Mouse (Mus musculus) stomach, postnatal 0 days (tissue): Measurements from ENCODE around the gene Lmo7. TPM values are rescaled to one million over a fixed set of nuclear protein-coding genes. Genes with fewer than 3 reads are reported as not detected.
A peak's percentile ranks its signal among the peaks of the same experiment; 100 is the strongest.

Experiments
- ATAC-seq: fragments of 200-750 bp; cut with Nextera tagmentation; 2 replicates; pipeline ENCODE4 v1.8.0; 2017; ENCODE audit not compliant: low FRiP score, low TSS enrichment
- DNase-seq: peaks from one replicate; pipeline ENCODE4 v3.0.0-alpha.2; 2016; ENCODE audit warnings: low spot score
- H3K27ac ChIP-seq: fragments of 300-500 bp; sonication (generic); replicated peaks from 2 replicates; pipeline ENCODE4 v1.5.1; 2014; ENCODE audit warnings: mild to moderate bottlenecking, control low read depth
- H3K27me3 ChIP-seq: fragments of 300-500 bp; sonication (generic); 2 replicates; pipeline ENCODE4 v1.6.1; 2014; ENCODE audit warnings: low read length; ENCODE audit not compliant: control insufficient read depth, insufficient read depth
- H3K36me3 ChIP-seq: fragments of 300-500 bp; sonication (generic); 2 replicates; pipeline ENCODE4 v1.6.1; 2014; ENCODE audit warnings: low read length, mixed read lengths; ENCODE audit not compliant: control insufficient read depth, insufficient read depth
- H3K4me1 ChIP-seq: fragments of 300-500 bp; sonication (generic); replicated peaks from 2 replicates; pipeline ENCODE4 v1.6.1; 2014; ENCODE audit warnings: antibody characterized with exemption; ENCODE audit not compliant: control insufficient read depth, insufficient read depth
- H3K4me2 ChIP-seq: fragments of 300-500 bp; sonication (generic); replicated peaks from 2 replicates; pipeline ENCODE4 v1.6.1; 2014; ENCODE audit warnings: low read depth, mild to moderate bottlenecking, control low read depth, moderate library complexity
- H3K4me3 ChIP-seq: fragments of 300-500 bp; sonication (generic); 2 replicates; pipeline ENCODE4 v1.5.1; 2014; ENCODE audit warnings: low read depth, low read length, control low read depth
- H3K9ac ChIP-seq: fragments of 300-500 bp; sonication (generic); 2 replicates; pipeline ENCODE4 v1.6.1; 2014; ENCODE audit warnings: mild to moderate bottlenecking, low read length, control low read depth, mixed read lengths
- H3K9me3 ChIP-seq: fragments of 300-500 bp; sonication (generic); 2 replicates; pipeline ENCODE4 v1.6.1; 2016; ENCODE audit warnings: low read length; ENCODE audit not compliant: control insufficient read depth
- CTCF ChIP-seq: IDR thresholded peaks from 2 replicates; pipeline ENCODE4 v1.5.1; 2016; ENCODE audit warnings: antibody characterized with exemption, low read depth, mild to moderate bottlenecking, moderate library complexity
- EP300 ChIP-seq: optimal IDR thresholded peaks from 2 replicates; pipeline ENCODE3; 2016; ENCODE audit warnings: antibody characterized with exemption
- WGBS: fragments of 180-500 bp; shearing (Covaris S2); extraction: QIAGEN DNeasy Blood & Tissue Kit; methylation state at CpG from one replicate; pipeline ENCODE4 v1.1.7; 2014; 5-methylcytosine and 5-hydroxymethylcytosine counted together
- polyA plus RNA-seq: library from polyadenylated mRNA; unstranded; fragments of >200 nt; fragmentation: Nextera tagmentation; extraction: Ambion mirVana; gene quantifications from 2 replicates; pipeline ENCODE4 v1.2.1, GENCODE M21; 2015

The Lmo7 gene
- polyA plus RNA-seq: 20.4 and 22.9 TPM in 2 replicates

DNA sequence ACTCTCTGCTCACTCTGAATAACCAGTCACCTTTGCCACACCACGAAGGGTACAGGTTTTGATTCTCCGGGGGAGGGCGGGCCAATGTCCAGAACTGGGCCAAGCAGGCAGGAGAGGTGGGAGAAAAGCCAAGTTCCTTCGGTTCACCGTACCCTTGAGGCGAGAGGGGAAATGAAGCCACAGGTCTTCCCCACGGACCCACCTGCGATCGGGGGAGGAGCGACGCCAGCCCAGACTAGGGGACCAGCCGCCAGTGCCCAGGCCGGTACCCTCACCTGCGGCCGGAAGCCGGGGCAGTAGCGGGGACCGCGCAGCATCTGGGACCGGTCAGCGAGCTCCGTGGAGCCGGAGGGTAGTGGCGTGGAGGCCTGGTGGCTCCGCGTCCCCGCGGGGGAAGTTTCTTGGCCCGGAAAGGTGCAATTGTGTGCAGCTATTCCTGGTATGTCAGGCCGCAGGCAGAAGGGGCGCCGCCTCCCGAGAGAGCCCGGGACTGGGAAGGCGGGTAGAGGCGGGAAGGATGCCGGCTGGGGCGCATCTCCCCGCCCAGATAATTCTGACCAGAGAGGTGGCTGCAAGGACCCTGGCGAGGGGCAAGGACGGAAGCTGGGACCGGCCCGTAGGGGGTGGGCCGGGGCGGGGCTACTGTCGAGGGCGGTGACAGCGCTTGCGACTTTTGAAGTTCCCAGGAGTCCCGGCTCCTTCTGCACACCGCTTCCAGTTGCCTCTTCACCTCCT, at the start of gene Lmo7, which contains the start of gene Gm9922:
Gene Lmo7, plus strand, starts transcription at position 721 of the 735 bp plus-strand sequence.
Gene Gm9922, minus strand, starts transcription at position 578 of the 735 bp plus-strand sequence.
- TF ChIP-seq CTCF: peak; percentile 28; the same call in 1 of the 2 replicates
- TF ChIP-seq EP300: no peak
- WGBS: under 1% methylated on average over 50 of the region's 51 CpGs
- Histone ChIP-seq H3K27me3 (no peaks in the 10 kb centered on the region), H3K4me2 (peak within 1 kb of the TSS; percentile 98), H3K9ac (peak within 1 kb of the TSS; percentile 75), H3K36me3 (no peaks in the 10 kb centered on the region), H3K4me1 (no peaks in the 10 kb centered on the region), H3K4me3 (peak within 1 kb of the TSS; percentile 66), H3K27ac (no peak within 1 kb of the TSS; the same call in 1 of the 2 replicates), H3K9me3 (no peaks in the 10 kb centered on the region)
- ATAC-seq (peak; percentile 85), DNase-seq (peak; percentile 66)

DNA sequence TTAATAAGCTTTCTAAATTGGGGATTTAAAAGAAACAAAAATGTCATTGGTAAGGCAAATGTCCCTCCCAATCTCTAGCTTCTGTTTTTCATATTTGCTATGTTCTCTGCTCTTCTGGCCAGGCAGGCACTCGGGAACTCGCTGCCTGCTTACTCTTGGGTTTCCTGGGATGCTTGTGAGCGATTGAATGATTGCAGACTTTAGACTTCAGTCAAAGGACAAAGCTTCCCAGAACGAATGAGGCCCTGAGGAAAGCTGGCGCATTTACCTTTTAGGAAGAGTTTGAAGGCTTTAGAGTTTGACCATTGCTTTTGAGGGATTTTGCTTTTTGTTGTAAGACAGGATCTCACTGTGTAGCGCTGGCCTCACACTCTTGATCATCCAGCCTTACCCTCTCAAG, 42.1 kb upstream of the Lmo7 start:
- H3K27ac ChIP-seq: no peak overlapping the region
- ATAC-seq (no peak), DNase-seq (no peak)
- no peaks in the 10 kb centered on the region for H3K27me3 ChIP-seq
- H3K4me1 ChIP-seq: no peaks in the 10 kb centered on the region
- no peaks in the 10 kb centered on the region for H3K36me3 ChIP-seq
- WGBS: 88% methylated on average over 6 of the region's 6 CpGs
- TF ChIP-seq CTCF (no peak), EP300 (no peak)
- no peak overlapping the region for H3K4me2 ChIP-seq
- H3K9ac ChIP-seq: no peak overlapping the region
- H3K4me3 ChIP-seq: no peak overlapping the region
- no peaks in the 10 kb centered on the region for H3K9me3 ChIP-seq

DNA sequence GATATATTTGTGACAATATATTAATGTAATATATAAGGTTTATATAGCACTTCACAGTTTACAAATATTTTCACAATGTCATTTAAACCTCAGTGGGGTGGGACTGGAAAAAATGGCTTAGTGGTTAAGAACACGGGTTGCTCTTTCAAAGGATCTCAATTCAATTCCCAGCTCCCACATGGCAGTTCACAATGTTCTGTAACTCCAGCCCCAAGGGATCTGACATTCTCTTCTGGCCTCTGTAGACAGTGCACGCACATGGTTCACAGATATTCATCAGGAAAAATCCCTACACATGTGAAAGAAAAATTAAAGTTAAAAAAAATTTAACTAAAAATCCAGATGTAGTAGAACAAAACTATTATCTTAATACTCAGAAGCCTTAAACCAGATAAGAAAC, 41.4 kb upstream of the Lmo7 start:
- Histone ChIP-seq H3K4me3 (no peak overlapping the region), H3K27ac (no peak overlapping the region), H3K27me3 (no peaks in the 10 kb centered on the region), H3K36me3 (no peaks in the 10 kb centered on the region), H3K9me3 (no peaks in the 10 kb centered on the region), H3K9ac (no peak overlapping the region), H3K4me1 (no peaks in the 10 kb centered on the region), H3K4me2 (no peak overlapping the region)
- DNase-seq: no peak
- ATAC-seq: no peak
- 86% methylated on average over 2 of the region's 2 CpGs for WGBS
- no peak for TF ChIP-seq EP300
- no peak for TF ChIP-seq CTCF

DNA sequence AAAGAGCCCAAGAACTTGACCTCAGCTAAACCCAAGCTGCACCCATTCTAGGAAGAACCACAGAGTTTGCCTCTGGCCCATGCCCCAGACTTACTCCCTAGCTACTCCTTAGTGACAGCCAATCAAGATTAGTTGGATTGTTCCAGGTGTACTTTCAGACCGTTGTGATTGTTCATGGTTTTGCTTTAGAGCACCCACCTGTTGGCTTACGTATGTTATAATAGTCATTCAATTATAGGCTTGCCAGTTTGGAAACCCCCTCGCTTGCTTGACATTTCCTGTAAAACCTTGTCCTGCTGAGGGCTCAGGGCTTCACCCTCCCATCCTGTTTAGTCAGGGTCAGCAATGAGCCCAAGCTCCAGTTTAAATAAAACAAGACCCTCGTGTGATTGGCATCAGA, 25.3 kb upstream of the Lmo7 start:
- DNase-seq (no peak), ATAC-seq (peak; percentile 40; the same call in 1 of the 2 replicates)
- no peaks in the 10 kb centered on the region for H3K9me3 ChIP-seq
- TF ChIP-seq CTCF (no peak), EP300 (no peak)
- H3K4me2 ChIP-seq: no peak overlapping the region
- H3K4me3 ChIP-seq: no peak overlapping the region
- no peaks in the 10 kb centered on the region for H3K36me3 ChIP-seq
- WGBS: 69% methylated on average over 4 of the region's 4 CpGs
- H3K4me1 ChIP-seq: no peaks in the 10 kb centered on the region
- no peak overlapping the region for H3K27ac ChIP-seq
- no peak overlapping the region for H3K9ac ChIP-seq
- no peaks in the 10 kb centered on the region for H3K27me3 ChIP-seq

DNA sequence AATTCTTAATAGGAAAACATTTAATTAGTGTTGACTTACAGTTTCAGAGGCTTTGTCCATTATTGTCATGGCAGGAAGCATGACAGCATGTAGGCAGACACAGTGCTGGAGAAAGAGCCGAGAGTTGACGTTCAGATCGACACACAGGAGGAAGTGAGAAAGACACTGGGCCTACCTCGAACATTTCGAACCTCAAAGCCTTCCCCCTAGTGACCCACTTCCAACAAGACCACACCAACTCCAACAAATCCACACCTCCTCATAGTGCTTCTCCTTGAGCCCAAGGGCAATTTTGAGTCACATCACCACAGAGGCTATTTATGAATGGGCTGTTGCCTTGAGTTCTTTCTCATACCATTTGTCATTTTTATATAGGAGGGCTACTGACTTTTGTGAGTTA, 22.7 kb upstream of the Lmo7 start:
- 90% methylated on average over 5 of the region's 5 CpGs for WGBS
- Histone ChIP-seq H3K9ac (no peak overlapping the region), H3K27ac (no peak overlapping the region), H3K27me3 (no peaks in the 10 kb centered on the region), H3K4me1 (no peaks in the 10 kb centered on the region), H3K4me3 (no peak overlapping the region), H3K4me2 (no peak overlapping the region), H3K36me3 (no peaks in the 10 kb centered on the region), H3K9me3 (no peaks in the 10 kb centered on the region)
- TF ChIP-seq CTCF (no peak), EP300 (no peak)
- DNase-seq (no peak), ATAC-seq (no peak)

DNA sequence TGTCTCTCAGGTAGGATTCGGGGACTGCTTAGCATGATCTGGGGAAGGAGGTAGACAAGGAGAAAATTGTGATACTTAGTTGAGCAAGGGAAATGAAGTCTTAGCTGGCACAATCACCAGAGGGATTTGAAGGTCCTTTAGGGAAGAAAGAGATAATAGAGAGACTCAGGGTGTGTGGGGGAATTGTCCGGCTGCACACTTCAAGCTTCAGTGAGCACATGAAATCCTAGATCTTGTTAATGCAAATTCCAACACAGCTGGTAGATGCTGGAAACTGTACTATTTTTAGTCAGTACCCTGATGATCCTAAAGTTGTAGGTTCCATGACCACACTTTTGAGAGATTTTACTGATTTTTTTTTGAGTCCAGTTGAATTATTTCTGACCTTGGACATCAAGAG, 15.3 kb upstream of the Lmo7 start:
- Histone ChIP-seq H3K27me3 (no peaks in the 10 kb centered on the region), H3K4me1 (no peaks in the 10 kb centered on the region), H3K4me2 (no peak overlapping the region), H3K27ac (no peak overlapping the region), H3K9me3 (no peaks in the 10 kb centered on the region), H3K4me3 (no peak overlapping the region), H3K36me3 (no peaks in the 10 kb centered on the region), H3K9ac (no peak overlapping the region)
- DNase-seq (no peak), ATAC-seq (no peak)
- TF ChIP-seq EP300 (no peak), CTCF (no peak)
- WGBS: 70% methylated on average over 2 of the region's 2 CpGs
